In the genomic region with DNA sequence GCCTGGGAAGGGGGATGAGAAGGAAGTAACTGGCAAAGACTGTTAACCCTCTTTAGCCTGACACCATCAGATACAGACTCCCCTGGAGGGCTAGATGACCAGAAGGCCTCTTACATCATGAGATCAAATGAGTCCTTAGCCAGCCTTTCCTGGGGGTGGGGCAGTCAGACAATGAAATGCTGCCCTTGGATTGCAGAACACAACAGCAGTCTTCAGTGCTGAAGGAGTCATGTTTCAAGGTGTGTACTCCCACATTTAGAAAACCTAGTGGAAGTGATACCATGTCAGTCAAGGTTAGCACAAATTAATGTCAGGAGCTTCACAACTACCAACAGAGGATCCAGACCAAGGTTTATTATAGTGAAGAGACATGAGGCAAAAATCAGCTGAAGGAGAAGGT, we compare ENCODE assay signal across 21 mouse cellular contexts. TPM values are rescaled to one million over a fixed set of nuclear protein-coding genes. Genes with fewer than 3 reads are reported as not detected.
DNase-seq lines count a peak whose midpoint lies in the region; ATAC-seq and TF ChIP-seq lines count a peak whose summit lies in the region.
"Had no signal": no experiment of that assay in that cellular context is flagged by ENCODE, and none has a peak within 500 bp of the region (broad histone marks: within the 10 kb centered on the region; RNA-seq: fewer than 3 reads in every experiment).

No protein-coding gene starts in this region.

- no peak for DNase-seq in layer of hippocampus, adult 2 months (ENCODE audit: low spot score in 2 of 2)
- no peak for DNase-seq in layer of hippocampus, adult 11-12 months (ENCODE audit: low spot score)
- no peak for DNase-seq in lung, postnatal 4 days
- peak; percentile 53 for DNase-seq in lung, postnatal 36 days
- no peak for DNase-seq in frontal cortex, postnatal 25 days (ENCODE audit: low spot score in 2 of 2)
- DNase-seq: embryo, embryonic 11 days; kidney, adult 8-10 months; kidney, postnatal 4 days; liver, postnatal 0 days had no signal

- no peaks in the 10 kb centered on the region for H3K27me3 ChIP-seq in lung, embryonic 15.5 days
- H3K27me3 ChIP-seq in lung, embryonic 16.5 days (ENCODE audit: control insufficient read depth, insufficient read depth, low read depth, low read length) = no peaks in the 10 kb centered on the region
- H3K27me3 ChIP-seq: embryonic facial prominence, embryonic 13.5 days; hindbrain, embryonic 12.5 days; intestine, embryonic 15.5 days; megakaryocyte, embryonic 14.5 days; midbrain, embryonic 13.5 days had no signal

- no peak for TF ChIP-seq CTCF in layer of hippocampus, adult 2 months (conservative IDR thresholded peaks at IDR 0.05)

- peaks cover 62% of the 10 kb centered on the region for H3K36me3 ChIP-seq in lung, embryonic 15.5 days
- peaks cover 40% of the 10 kb centered on the region for H3K36me3 ChIP-seq in lung, embryonic 16.5 days (ENCODE audit: control insufficient read depth, insufficient read depth, low read length)

- peak overlapping the region; percentile 49 for H3K27ac ChIP-seq in layer of hippocampus, adult 2 months
- peak overlapping the region; percentile 79 for H3K27ac ChIP-seq in lung, embryonic 15.5 days
- H3K27ac ChIP-seq in lung, embryonic 16.5 days (ENCODE audit: low read length) = peak overlapping the region; percentile 81
- H3K27ac ChIP-seq: embryonic facial prominence, embryonic 13.5 days; hindbrain, embryonic 12.5 days; hindbrain, postnatal 0 days; intestine, embryonic 15.5 days; kidney, postnatal 0 days; midbrain, embryonic 13.5 days had no signal

- H3K4me2 ChIP-seq in lung, embryonic 15.5 days = no peak overlapping the region
- no peak overlapping the region for H3K4me2 ChIP-seq in lung, embryonic 16.5 days (ENCODE audit: low read depth, low read length)
- H3K4me2 ChIP-seq: embryonic facial prominence, embryonic 13.5 days; hindbrain, embryonic 12.5 days; intestine, embryonic 15.5 days; liver, embryonic 11.5 days; midbrain, embryonic 13.5 days had no signal

- H3K9me3 ChIP-seq in lung, embryonic 15.5 days = no peaks in the 10 kb centered on the region
- no peaks in the 10 kb centered on the region for H3K9me3 ChIP-seq in lung, embryonic 16.5 days (ENCODE audit: control insufficient read depth, low read length)
- H3K9me3 ChIP-seq: embryonic facial prominence, embryonic 13.5 days; hindbrain, embryonic 12.5 days; intestine, embryonic 15.5 days; megakaryocyte, embryonic 14.5 days; midbrain, embryonic 13.5 days had no signal

- H3K9ac ChIP-seq in lung, embryonic 15.5 days = no peak overlapping the region
- H3K9ac ChIP-seq in lung, embryonic 16.5 days (ENCODE audit: low read length) = no peak overlapping the region
- H3K9ac ChIP-seq: embryonic facial prominence, embryonic 13.5 days; hindbrain, embryonic 12.5 days; intestine, embryonic 15.5 days; liver, postnatal 0 days; midbrain, embryonic 13.5 days had no signal

- H3K4me3 ChIP-seq in layer of hippocampus, adult 2 months = no peak overlapping the region
- no peak overlapping the region for H3K4me3 ChIP-seq in lung, embryonic 15.5 days
- H3K4me3 ChIP-seq in lung, embryonic 16.5 days (ENCODE audit: low read length) = no peak overlapping the region
- H3K4me3 ChIP-seq: embryonic facial prominence, embryonic 13.5 days; erythroblast, embryonic 14.5 days; hindbrain, embryonic 12.5 days; intestine, embryonic 15.5 days; megakaryocyte, embryonic 14.5 days; midbrain, embryonic 13.5 days had no signal

- H3K4me1 ChIP-seq in lung, embryonic 15.5 days = peaks cover 11% of the 10 kb centered on the region; the same call in 1 of the 2 replicates
- H3K4me1 ChIP-seq in lung, embryonic 16.5 days (replicated peaks; ENCODE audit: control insufficient read depth, insufficient read depth, low read length) = peaks cover 12% of the 10 kb centered on the region
- H3K4me1 ChIP-seq: hindbrain, embryonic 12.5 days; intestine, embryonic 15.5 days; midbrain, embryonic 13.5 days had no signal

- ATAC-seq in lung, embryonic 15.5 days (ENCODE audit: borderline replicate concordance, extremely low read depth, low FRiP score, low TSS enrichment) = no peak
- ATAC-seq in lung, embryonic 16.5 days (ENCODE audit: low read depth) = no peak
- ATAC-seq: liver, postnatal 0 days; midbrain, embryonic 13.5 days had no signal

RNA-seq across cellular contexts. Expression of a gene that starts 5.4 kb away (rescaled TPM):
- 1 to 10 TPM; 6.1 to 7.0 TPM for total RNA-seq in layer of hippocampus, adult 2 months (2021)
- polyA plus RNA-seq in lung, embryonic 15.5 days (2015; fragmentation: Nextera tagmentation; extraction: Ambion mirVana) = 0.76 and 0.79 TPM in 2 replicates
- polyA plus RNA-seq in lung, embryonic 16.5 days (2015; fragmentation: Nextera tagmentation; extraction: Ambion mirVana) = 0.85 and 1.1 TPM in 2 replicates
- total RNA-seq: monocyte, adult 5-6 weeks had no signal

RNA-seq across cellular contexts. Expression of a gene that starts 46.9 kb away (rescaled TPM):
- 10 to 100 TPM; 43.2 to 52.5 TPM for total RNA-seq in layer of hippocampus, adult 2 months (2021)
- polyA plus RNA-seq in lung, embryonic 15.5 days (2015; fragmentation: Nextera tagmentation; extraction: Ambion mirVana) = 32.3 and 35.3 TPM in 2 replicates
- 34.3 and 34.7 TPM in 2 replicates for polyA plus RNA-seq in lung, embryonic 16.5 days (2015; fragmentation: Nextera tagmentation; extraction: Ambion mirVana)
